ENCODE assay signal across 12 mouse cellular contexts in genomic region chr6:90710778-90711177, GRCm38 (mm10).
DNase-seq lines count a peak whose midpoint lies in the region; ATAC-seq and TF ChIP-seq lines count a peak whose summit lies in the region.
"Had no signal": no experiment of that assay in that cellular context is flagged by ENCODE, and none has a peak within 500 bp of the region (broad histone marks: within the 10 kb centered on the region; RNA-seq: fewer than 3 reads in every experiment).

No protein-coding gene starts in this region.

- TF ChIP-seq CTCF in cerebellum, adult 2 months (IDR thresholded peaks at IDR 0.05; ENCODE audit: borderline replicate concordance, insufficient read depth, low read depth, low read length): no peak

- WGBS in cerebellum, adult 2 months: 74% methylated on average over 5 of the region's 5 CpGs
- 77% methylated on average over 5 of the region's 5 CpGs for WGBS in heart, embryonic 16.5 days
- WGBS in midbrain, embryonic 12.5 days: 91% methylated on average over 5 of the region's 5 CpGs
- WGBS in midbrain, embryonic 15.5 days: 92% methylated on average over 5 of the region's 5 CpGs

- no peak for ATAC-seq in heart, embryonic 16.5 days (replicated peaks; ENCODE audit: extremely low read depth, insufficient read depth, low FRiP score)
- ATAC-seq in midbrain, embryonic 12.5 days (ENCODE audit: low FRiP score, low read depth): no peak
- no peak for ATAC-seq in midbrain, embryonic 15.5 days (replicated peaks)

- H3K36me3 ChIP-seq in heart, embryonic 16.5 days (ENCODE audit: control insufficient read depth, insufficient read depth): no peaks in the 10 kb centered on the region
- no peaks in the 10 kb centered on the region; the same call in 1 of the 2 replicates for H3K36me3 ChIP-seq in midbrain, embryonic 12.5 days
- H3K36me3 ChIP-seq in midbrain, embryonic 15.5 days (replicated peaks): no peaks in the 10 kb centered on the region
- H3K36me3 ChIP-seq in myocyte (ENCODE audit: control insufficient read depth, insufficient read depth): no peaks in the 10 kb centered on the region

- H3K27ac ChIP-seq in cerebellum, adult 2 months (ENCODE audit: insufficient read depth, low read length): 0 out of 2 replicates have a peak overlapping the region, but pooled peaks have one; percentile 19
- peak overlapping the region; percentile 78 for H3K27ac ChIP-seq in heart, embryonic 16.5 days (ENCODE audit: low read length)
- H3K27ac ChIP-seq in midbrain, embryonic 12.5 days (replicated peaks): peak overlapping the region; percentile 85; the same call in 1 of the 2 replicates
- H3K27ac ChIP-seq in midbrain, embryonic 15.5 days: no peak overlapping the region

- no peaks in the 10 kb centered on the region for H3K9me3 ChIP-seq in heart, embryonic 16.5 days (replicated peaks; ENCODE audit: control insufficient read depth, low read length)
- H3K9me3 ChIP-seq in midbrain, embryonic 12.5 days: no peaks in the 10 kb centered on the region
- no peaks in the 10 kb centered on the region for H3K9me3 ChIP-seq in midbrain, embryonic 15.5 days

- H3K27me3 ChIP-seq in cerebellum, adult 2 months (ENCODE audit: control insufficient read depth, insufficient read depth, low read length): no peaks in the 10 kb centered on the region
- no peaks in the 10 kb centered on the region for H3K27me3 ChIP-seq in heart, embryonic 16.5 days (ENCODE audit: control insufficient read depth, insufficient read depth, low read length)
- H3K27me3 ChIP-seq in midbrain, embryonic 12.5 days: no peaks in the 10 kb centered on the region
- no peaks in the 10 kb centered on the region for H3K27me3 ChIP-seq in midbrain, embryonic 15.5 days (replicated peaks)
- H3K27me3 ChIP-seq in myocyte (ENCODE audit: control insufficient read depth, insufficient read depth, insufficient read length): no peaks in the 10 kb centered on the region

- H3K79me2 ChIP-seq in myocyte (ENCODE audit: control insufficient read depth, insufficient read depth): peaks cover 95% of the 10 kb centered on the region

- intact Hi-C loops in heart, postnatal 36 days (cut with DNase I): no loop called here

- no peak for TF ChIP-seq POLR2A in cerebellum, adult 2 months (IDR thresholded peaks at IDR 0.05; ENCODE audit: borderline replicate concordance, insufficient read depth, low read length)
- TF ChIP-seq POLR2A in myocyte (IDR thresholded peaks at IDR 0.05; ENCODE audit: insufficient read length, low read depth): no peak

- H3ac ChIP-seq in myocyte (ENCODE audit: control insufficient read depth, insufficient read length): no peak overlapping the region

- no peak for DNase-seq in cerebellum, adult 2 months
- no peak for DNase-seq in cerebellum, adult 11-12 months
- DNase-seq in heart, postnatal 36 days: no peak
- DNase-seq in spleen, adult 18-20 months: no peak
- DNase-seq: kidney, adult 8-10 months; lung, adult 18-20 months; lung, postnatal 4 days; right cerebral cortex, postnatal 25 days had no signal

- H3K4me2 ChIP-seq in heart, embryonic 16.5 days (ENCODE audit: low read depth, low read length): no peak overlapping the region
- H3K4me2 ChIP-seq in midbrain, embryonic 12.5 days (replicated peaks): no peak overlapping the region
- H3K4me2 ChIP-seq in midbrain, embryonic 15.5 days: no peak overlapping the region
- H3K4me2 ChIP-seq in myocyte (ENCODE audit: low read depth): peak overlapping the region; percentile 81

- no peak overlapping the region for H3K9ac ChIP-seq in heart, embryonic 16.5 days (ENCODE audit: low read length)
- no peak overlapping the region for H3K9ac ChIP-seq in midbrain, embryonic 12.5 days (replicated peaks)
- H3K9ac ChIP-seq in midbrain, embryonic 15.5 days: no peak overlapping the region

- no peak overlapping the region for H3K4me3 ChIP-seq in cerebellum, adult 2 months (replicated peaks; ENCODE audit: insufficient read depth, low read depth, low read length)
- H3K4me3 ChIP-seq in heart, embryonic 16.5 days (ENCODE audit: low read length): no peak overlapping the region
- H3K4me3 ChIP-seq in midbrain, embryonic 12.5 days: no peak overlapping the region
- H3K4me3 ChIP-seq in midbrain, embryonic 15.5 days: no peak overlapping the region
- H3K4me3 ChIP-seq in myocyte: no peak overlapping the region

- peaks cover 67% of the 10 kb centered on the region for H3K4me1 ChIP-seq in cerebellum, adult 2 months (ENCODE audit: control insufficient read depth, insufficient read depth, low read length)
- H3K4me1 ChIP-seq in heart, embryonic 16.5 days (ENCODE audit: control insufficient read depth, insufficient read depth, low read length): peaks cover 95% of the 10 kb centered on the region
- H3K4me1 ChIP-seq in midbrain, embryonic 12.5 days: peaks cover 70% of the 10 kb centered on the region
- peaks cover 66% of the 10 kb centered on the region for H3K4me1 ChIP-seq in midbrain, embryonic 15.5 days

TF ChIP-seq in myocyte, 11 proteins besides CTCF, POLR2A, EP300 and RAD21:
- TF ChIP-seq MAX (IDR thresholded peaks at IDR 0.05; ENCODE audit: low read depth) (no peak), MYOD1 (IDR thresholded peaks at IDR 0.05; ENCODE audit: control insufficient read depth in 1 of 3, insufficient read length in 2 of 3, low read depth in 2 of 3) (peak in 1 of 3 experiments; percentile 26)
